Mouse (Mus musculus): ENCODE results near the gene Psenen.

The Psenen gene

DNA sequence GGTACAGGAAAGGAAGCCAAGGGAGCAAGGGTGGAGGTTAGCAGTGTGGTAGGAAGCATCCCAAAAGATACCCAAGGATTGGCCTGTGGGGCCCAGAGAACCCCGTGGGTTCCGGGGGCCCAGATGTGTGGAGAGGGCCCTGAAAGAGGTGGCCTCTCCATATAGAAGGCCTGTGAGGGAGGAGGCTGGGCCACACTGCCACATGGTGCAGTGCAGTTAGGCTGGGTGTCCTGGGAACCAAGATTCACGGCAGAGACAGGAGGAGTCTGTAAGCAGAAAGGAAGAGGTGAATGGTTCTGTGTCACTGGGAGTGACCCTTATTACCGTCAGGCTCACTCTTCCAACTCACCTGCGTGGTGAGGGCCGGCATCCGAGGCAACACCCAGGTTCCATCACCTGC, 22.9 kb downstream of the Psenen start:
- H3K36me3 ChIP-seq (ENCODE audit: insufficient read depth, low read length), result peaks cover 43% of the 10 kb centered on the region
- H3K27me3 ChIP-seq (ENCODE audit: insufficient read depth, low read length), result peaks cover 11% of the 10 kb centered on the region
- H3K4me1 ChIP-seq (replicated peaks; ENCODE audit: low read depth, low read length), result peaks cover 49% of the 10 kb centered on the region
- H3K4me3 ChIP-seq (replicated peaks; ENCODE audit: low read length), result peak overlapping the region; percentile 68
- no peaks in the 10 kb centered on the region for H3K9me3 ChIP-seq (ENCODE audit: low read length)
- TF ChIP-seq CTCF (conservative IDR thresholded peaks at IDR 0.05; ENCODE audit: low read length) (no peak), NANOG (IDR thresholded peaks at IDR 0.05; ENCODE audit: borderline replicate concordance, low read length) (no peak), POU5F1 (IDR thresholded peaks at IDR 0.05; ENCODE audit: borderline replicate concordance, low read length) (no peak)

DNA sequence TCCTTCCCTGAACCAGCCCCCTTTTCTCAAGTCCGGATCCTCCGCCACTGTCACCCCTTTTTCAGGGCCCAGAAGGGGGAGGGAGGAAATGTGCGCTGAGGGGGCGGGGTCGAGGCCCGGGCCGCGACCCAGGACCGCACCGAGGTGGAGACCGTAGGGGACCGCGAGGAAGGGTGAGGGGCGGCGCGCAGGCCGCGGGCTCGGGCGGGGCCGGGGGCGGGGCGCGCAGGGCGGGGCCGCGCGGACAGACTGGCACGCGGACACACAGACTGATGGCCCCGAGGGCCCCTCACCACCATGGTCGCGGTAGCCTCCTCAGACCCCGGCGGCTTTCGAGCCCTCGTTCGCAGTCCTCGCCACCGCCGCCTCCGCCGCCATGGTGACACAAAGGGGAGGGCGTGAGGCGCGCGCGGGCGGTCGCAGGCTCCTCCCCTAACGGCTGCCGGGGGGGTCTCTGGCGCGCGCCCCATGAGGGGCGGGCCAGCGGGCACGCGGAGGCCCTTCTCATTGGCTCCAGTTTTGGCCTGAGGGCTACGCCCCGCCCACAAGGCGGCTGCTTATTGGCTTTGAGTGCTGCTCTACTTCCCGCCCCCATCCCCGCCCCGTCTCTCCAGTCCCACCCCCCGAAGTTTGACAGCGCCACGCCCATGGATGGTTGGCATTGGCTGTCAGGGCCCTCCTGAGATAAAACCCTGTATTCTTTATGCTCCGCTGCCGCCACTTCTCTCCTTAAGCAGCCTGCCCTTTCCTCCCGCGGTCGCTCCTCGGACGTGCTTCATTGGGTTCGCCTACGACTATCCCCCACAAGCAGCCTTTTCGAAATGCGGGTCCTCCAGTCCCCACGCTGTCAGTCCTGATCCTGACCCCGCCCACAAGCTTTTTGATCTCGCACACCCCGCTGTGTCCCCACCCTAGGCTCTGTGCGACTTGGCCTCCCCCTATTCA, 28.5 kb downstream of the Psenen start, which contains the start of gene Arhgap33:
Gene Arhgap33 (minus strand): TSS at position 428 of the 945 bp plus-strand sequence.
- peaks cover 14% of the 10 kb centered on the region for H3K9me3 ChIP-seq (ENCODE audit: low read length)
- H3K27me3 ChIP-seq (ENCODE audit: insufficient read depth, low read length), result peaks cover 56% of the 10 kb centered on the region
- TF ChIP-seq NANOG (IDR thresholded peaks at IDR 0.05; ENCODE audit: borderline replicate concordance, low read length), result no peak
- no peak for TF ChIP-seq CTCF (conservative IDR thresholded peaks at IDR 0.05; ENCODE audit: low read length)
- H3K36me3 ChIP-seq (ENCODE audit: insufficient read depth, low read length), result peaks cover 24% of the 10 kb centered on the region
- peaks cover 27% of the 10 kb centered on the region for H3K4me1 ChIP-seq (replicated peaks; ENCODE audit: low read depth, low read length)
- H3K4me3 ChIP-seq (replicated peaks; ENCODE audit: low read length), result peak within 1 kb of the TSS; percentile 85

- H3K9me3 ChIP-seq (ENCODE audit: low read length), result peaks cover 14% of the 10 kb centered on the region
- peaks cover 25% of the 10 kb centered on the region for H3K4me1 ChIP-seq (replicated peaks; ENCODE audit: low read depth, low read length)
- TF ChIP-seq NANOG (IDR thresholded peaks at IDR 0.05; ENCODE audit: borderline replicate concordance, low read length) (no peak), POU5F1 (IDR thresholded peaks at IDR 0.05; ENCODE audit: borderline replicate concordance, low read length) (no peak), CTCF (conservative IDR thresholded peaks at IDR 0.05; ENCODE audit: low read length) (no peak)
- H3K4me3 ChIP-seq (replicated peaks; ENCODE audit: low read length), result peak overlapping the region; percentile 85
- peaks cover 20% of the 10 kb centered on the region for H3K36me3 ChIP-seq (ENCODE audit: insufficient read depth, low read length)
- peaks cover 61% of the 10 kb centered on the region for H3K27me3 ChIP-seq (ENCODE audit: insufficient read depth, low read length)
These were observed 29.3 kb downstream of the Psenen start for GRCm38 (mm10) chr7:30533941-30534632.

DNA sequence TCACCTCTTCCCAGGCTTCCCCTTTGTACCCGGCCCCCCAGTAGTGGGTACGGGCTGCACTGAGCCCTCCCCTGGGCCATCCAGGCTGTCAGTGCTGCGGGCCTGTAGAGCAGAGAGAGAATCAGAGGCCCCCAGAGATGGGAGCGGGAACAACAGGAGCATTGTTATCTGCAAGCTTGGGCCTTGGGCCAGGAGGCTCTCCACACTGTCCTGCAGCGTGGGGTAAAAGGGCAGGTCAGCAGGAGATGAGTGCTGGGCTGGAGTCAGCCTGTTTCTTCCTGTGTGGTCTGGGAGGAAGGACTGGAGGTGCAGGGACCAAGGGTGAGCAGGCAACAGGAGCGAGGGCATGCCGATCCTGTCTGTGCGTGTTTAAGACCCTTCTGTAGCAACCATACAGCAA, 30.5 kb downstream of the Psenen start:
- TF ChIP-seq POU5F1 (IDR thresholded peaks at IDR 0.05; ENCODE audit: borderline replicate concordance, low read length) (no peak), NANOG (IDR thresholded peaks at IDR 0.05; ENCODE audit: borderline replicate concordance, low read length) (no peak), CTCF (conservative IDR thresholded peaks at IDR 0.05; ENCODE audit: low read length) (no peak)
- peaks cover 34% of the 10 kb centered on the region for H3K4me1 ChIP-seq (replicated peaks; ENCODE audit: low read depth, low read length)
- H3K4me3 ChIP-seq (replicated peaks; ENCODE audit: low read length), result no peak overlapping the region
- H3K36me3 ChIP-seq (ENCODE audit: insufficient read depth, low read length), result peaks cover 12% of the 10 kb centered on the region
- H3K27me3 ChIP-seq (ENCODE audit: insufficient read depth, low read length), result peaks cover 66% of the 10 kb centered on the region
- peaks cover 14% of the 10 kb centered on the region for H3K9me3 ChIP-seq (ENCODE audit: low read length)

DNA sequence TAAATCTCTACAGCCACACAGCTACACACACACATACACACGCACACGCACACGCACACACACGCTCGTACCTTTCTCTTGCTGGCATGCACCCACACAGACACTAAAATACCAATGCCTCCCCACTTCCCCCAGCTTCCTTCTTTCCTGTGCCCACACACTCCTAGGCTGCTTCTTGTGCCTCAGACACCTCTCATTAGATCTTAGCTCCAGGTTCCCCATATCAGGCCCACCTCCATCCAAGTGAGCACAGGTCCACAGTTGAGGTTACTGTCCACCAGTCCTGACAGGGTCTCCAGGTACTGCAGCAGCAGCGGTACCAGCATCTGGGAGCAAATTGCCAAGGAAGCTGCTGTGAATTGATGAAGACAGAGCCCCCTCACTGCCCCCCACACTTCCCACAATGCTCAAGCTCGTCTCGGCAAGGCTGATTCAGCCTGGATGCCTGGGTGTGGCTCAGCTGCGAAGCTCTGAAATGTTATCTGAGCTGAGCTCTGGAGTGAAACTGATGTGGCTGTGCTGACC, 32.1 kb downstream of the Psenen start:
- Histone ChIP-seq H3K36me3 (ENCODE audit: insufficient read depth, low read length) (peaks cover 10% of the 10 kb centered on the region), H3K4me3 (replicated peaks; ENCODE audit: low read length) (no peak overlapping the region), H3K27me3 (ENCODE audit: insufficient read depth, low read length) (peaks cover 78% of the 10 kb centered on the region), H3K9me3 (ENCODE audit: low read length) (peaks cover 14% of the 10 kb centered on the region), H3K4me1 (replicated peaks; ENCODE audit: low read depth, low read length) (peaks cover 47% of the 10 kb centered on the region)
- TF ChIP-seq CTCF (conservative IDR thresholded peaks at IDR 0.05; ENCODE audit: low read length) (no peak), NANOG (IDR thresholded peaks at IDR 0.05; ENCODE audit: borderline replicate concordance, low read length) (no peak), POU5F1 (IDR thresholded peaks at IDR 0.05; ENCODE audit: borderline replicate concordance, low read length) (no peak)

DNA sequence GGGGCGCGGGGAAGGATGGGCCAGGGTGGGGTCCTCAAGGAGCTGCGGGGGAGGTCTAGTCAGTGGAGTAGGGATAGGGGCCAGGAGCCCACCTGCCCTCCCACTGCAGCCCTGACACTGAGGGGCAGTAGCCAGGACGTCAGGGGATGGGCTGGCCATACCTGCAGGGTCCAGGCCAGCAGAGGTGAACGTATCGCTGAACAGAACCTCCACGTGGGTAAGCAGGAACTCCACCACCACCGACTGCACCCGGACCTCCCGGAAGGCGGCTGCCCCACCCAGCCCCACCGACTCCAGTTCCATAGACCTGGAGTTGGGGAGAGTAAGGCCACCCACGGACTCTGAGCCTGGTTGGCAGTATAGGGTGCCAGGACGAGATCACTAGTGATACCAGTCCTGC, 36.4 kb downstream of the Psenen start:
- peak overlapping the region; percentile 70 for H3K4me3 ChIP-seq (replicated peaks; ENCODE audit: low read length)
- TF ChIP-seq NANOG (IDR thresholded peaks at IDR 0.05; ENCODE audit: borderline replicate concordance, low read length), result no peak
- no peak for TF ChIP-seq POU5F1 (IDR thresholded peaks at IDR 0.05; ENCODE audit: borderline replicate concordance, low read length)
- TF ChIP-seq CTCF (conservative IDR thresholded peaks at IDR 0.05; ENCODE audit: low read length), result no peak
- peaks cover 5% of the 10 kb centered on the region for H3K36me3 ChIP-seq (ENCODE audit: insufficient read depth, low read length)
- H3K9me3 ChIP-seq (ENCODE audit: low read length), result no peaks in the 10 kb centered on the region
- peaks cover 83% of the 10 kb centered on the region for H3K27me3 ChIP-seq (ENCODE audit: insufficient read depth, low read length)
- peaks cover 55% of the 10 kb centered on the region for H3K4me1 ChIP-seq (replicated peaks; ENCODE audit: low read depth, low read length)

DNA sequence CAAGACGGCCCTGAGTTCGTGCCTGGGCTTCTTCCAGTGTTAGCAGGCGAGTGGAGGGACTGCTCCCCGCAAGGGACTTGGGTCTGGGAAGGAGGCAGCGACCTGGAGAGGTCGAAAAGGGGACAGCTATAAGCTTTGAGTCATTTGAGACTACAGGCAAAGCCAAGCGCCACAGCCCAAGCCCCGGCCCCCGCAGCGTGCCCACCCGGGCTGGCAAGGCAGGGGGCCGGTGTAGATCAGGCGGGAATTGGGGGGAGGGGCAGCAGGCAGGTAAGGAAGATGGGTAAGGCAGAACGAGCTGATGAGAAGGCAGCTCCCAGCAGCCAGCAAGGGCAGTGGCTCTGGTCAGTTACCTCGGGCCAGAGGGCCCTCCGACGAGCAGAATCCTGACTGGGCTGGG, 37.0 kb downstream of the Psenen start:
- peaks cover 4% of the 10 kb centered on the region for H3K36me3 ChIP-seq (ENCODE audit: insufficient read depth, low read length)
- peaks cover 83% of the 10 kb centered on the region for H3K27me3 ChIP-seq (ENCODE audit: insufficient read depth, low read length)
- peak overlapping the region; percentile 70 for H3K4me3 ChIP-seq (replicated peaks; ENCODE audit: low read length)
- no peaks in the 10 kb centered on the region for H3K9me3 ChIP-seq (ENCODE audit: low read length)
- TF ChIP-seq NANOG (IDR thresholded peaks at IDR 0.05; ENCODE audit: borderline replicate concordance, low read length) (no peak), POU5F1 (IDR thresholded peaks at IDR 0.05; ENCODE audit: borderline replicate concordance, low read length) (no peak), CTCF (conservative IDR thresholded peaks at IDR 0.05; ENCODE audit: low read length) (no peak)
- H3K4me1 ChIP-seq (replicated peaks; ENCODE audit: low read depth, low read length), result peaks cover 55% of the 10 kb centered on the region

DNA sequence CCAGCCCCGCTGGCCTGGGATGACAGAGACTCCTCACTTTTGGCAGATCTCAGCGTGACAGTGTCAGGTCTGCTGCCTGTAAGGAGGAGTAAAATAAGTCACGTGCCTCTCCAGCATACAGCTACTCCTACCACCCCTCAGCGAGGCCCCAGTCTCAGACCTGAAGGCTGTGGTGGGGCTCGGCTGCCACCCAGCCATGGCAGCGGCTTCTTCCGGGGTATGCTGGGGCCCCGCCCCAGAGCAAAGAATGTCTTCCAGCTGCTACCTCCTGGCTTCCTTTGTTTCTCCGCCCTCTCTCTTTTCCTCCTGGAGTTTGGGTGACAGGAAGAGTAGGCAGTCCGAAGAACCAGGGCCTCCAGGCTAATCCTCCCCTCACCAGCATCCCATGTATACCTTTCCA, 37.5 kb downstream of the Psenen start:
- TF ChIP-seq NANOG (IDR thresholded peaks at IDR 0.05; ENCODE audit: borderline replicate concordance, low read length) (no peak), POU5F1 (IDR thresholded peaks at IDR 0.05; ENCODE audit: borderline replicate concordance, low read length) (no peak), CTCF (conservative IDR thresholded peaks at IDR 0.05; ENCODE audit: low read length) (no peak)
- H3K4me3 ChIP-seq (replicated peaks; ENCODE audit: low read length), result peak overlapping the region; percentile 70
- H3K4me1 ChIP-seq (replicated peaks; ENCODE audit: low read depth, low read length), result peaks cover 55% of the 10 kb centered on the region
- no peaks in the 10 kb centered on the region for H3K9me3 ChIP-seq (ENCODE audit: low read length)
- H3K36me3 ChIP-seq (ENCODE audit: insufficient read depth, low read length), result peaks cover 4% of the 10 kb centered on the region
- H3K27me3 ChIP-seq (ENCODE audit: insufficient read depth, low read length), result peaks cover 85% of the 10 kb centered on the region
